Mouse (Mus musculus): ENCODE measurements around the gene Ric8a. TPM values are rescaled to one million over a fixed set of nuclear protein-coding genes. Genes with fewer than 3 reads are reported as not detected.
A peak's percentile ranks its signal among the peaks of the same experiment; 100 is the strongest.

The Ric8a gene
- polyA plus RNA-seq (2012; rRNA removed), result 112 and 138 TPM in 2 replicates

- peak; percentile 92 for DNase-seq
- peak; percentile 89 for TF ChIP-seq POLR2A (IDR thresholded peaks at IDR 0.05; ENCODE audit: borderline replicate concordance, extremely low read depth, low read depth, low read length)
- TF ChIP-seq CTCF (IDR thresholded peaks at IDR 0.05; ENCODE audit: insufficient read depth, low read length), result no peak
- Histone ChIP-seq H3K4me1 (ENCODE audit: control insufficient read depth, insufficient read depth, low read length) (peaks cover 14% of the 10 kb centered on the region), H3K4me3 (replicated peaks; ENCODE audit: extremely low read depth, low read depth, low read length) (peak within 1 kb of the TSS; percentile 94)
- WGBS, result under 1% methylated on average over 50 of the region's 50 CpGs
Observed at GRCm38 (mm10) chr7:140856785-140857549, at the start of gene Ric8a. Ric8a (plus strand) TSS chr7:140856957.

- no peak overlapping the region for H3K4me3 ChIP-seq (replicated peaks; ENCODE audit: extremely low read depth, low read depth, low read length)
- TF ChIP-seq POLR2A (IDR thresholded peaks at IDR 0.05; ENCODE audit: borderline replicate concordance, extremely low read depth, low read depth, low read length) (no peak), CTCF (IDR thresholded peaks at IDR 0.05; ENCODE audit: insufficient read depth, low read length) (0 out of 2 replicates have a peak, but pooled peaks have one; percentile 5)
- DNase-seq, result no peak
- no peaks in the 10 kb centered on the region for H3K4me1 ChIP-seq (ENCODE audit: control insufficient read depth, insufficient read depth, low read length)
- WGBS, result 84% methylated on average over 6 of the region's 6 CpGs
Observed at GRCm38 (mm10) chr7:140810496-140810895, 46.3 kb upstream of the Ric8a start.

GRCm38 (mm10) chr7:140811714-140812113 is 45.0 kb upstream of the Ric8a start:
- TF ChIP-seq POLR2A (IDR thresholded peaks at IDR 0.05; ENCODE audit: borderline replicate concordance, extremely low read depth, low read depth, low read length) (no peak), CTCF (IDR thresholded peaks at IDR 0.05; ENCODE audit: insufficient read depth, low read length) (no peak)
- Histone ChIP-seq H3K4me1 (ENCODE audit: control insufficient read depth, insufficient read depth, low read length) (no peaks in the 10 kb centered on the region), H3K4me3 (replicated peaks; ENCODE audit: extremely low read depth, low read depth, low read length) (no peak overlapping the region)
- WGBS, result 77% methylated on average over 13 of the region's 13 CpGs
- no peak for DNase-seq

GRCm38 (mm10) chr7:140812850-140813249 is 43.9 kb upstream of the Ric8a start:
- no peak for DNase-seq
- TF ChIP-seq POLR2A (IDR thresholded peaks at IDR 0.05; ENCODE audit: borderline replicate concordance, extremely low read depth, low read depth, low read length) (no peak), CTCF (IDR thresholded peaks at IDR 0.05; ENCODE audit: insufficient read depth, low read length) (no peak)
- H3K4me1 ChIP-seq (ENCODE audit: control insufficient read depth, insufficient read depth, low read length), result no peaks in the 10 kb centered on the region
- H3K4me3 ChIP-seq (replicated peaks; ENCODE audit: extremely low read depth, low read depth, low read length), result no peak overlapping the region
- WGBS, result 77% methylated on average over 12 of the region's 12 CpGs

GRCm38 (mm10) chr7:140820173-140820572 is 36.6 kb upstream of the Ric8a start:
- Histone ChIP-seq H3K4me1 (ENCODE audit: control insufficient read depth, insufficient read depth, low read length) (no peaks in the 10 kb centered on the region), H3K4me3 (replicated peaks; ENCODE audit: extremely low read depth, low read depth, low read length) (no peak overlapping the region)
- TF ChIP-seq CTCF (IDR thresholded peaks at IDR 0.05; ENCODE audit: insufficient read depth, low read length) (no peak), POLR2A (IDR thresholded peaks at IDR 0.05; ENCODE audit: borderline replicate concordance, extremely low read depth, low read depth, low read length) (no peak)
- no peak for DNase-seq
- WGBS, result 46% methylated on average over 4 of the region's 4 CpGs

- H3K4me3 ChIP-seq (replicated peaks; ENCODE audit: extremely low read depth, low read depth, low read length), result no peak overlapping the region
- 56% methylated on average over 5 of the region's 5 CpGs for WGBS
- no peak for TF ChIP-seq POLR2A (IDR thresholded peaks at IDR 0.05; ENCODE audit: borderline replicate concordance, extremely low read depth, low read depth, low read length)
- TF ChIP-seq CTCF (IDR thresholded peaks at IDR 0.05; ENCODE audit: insufficient read depth, low read length), result no peak
- no peak for DNase-seq
- no peaks in the 10 kb centered on the region for H3K4me1 ChIP-seq (ENCODE audit: control insufficient read depth, insufficient read depth, low read length)
Observed at GRCm38 (mm10) chr7:140821305-140821652, 35.5 kb upstream of the Ric8a start.

- 3% methylated on average over 21 of the region's 21 CpGs for WGBS
- TF ChIP-seq CTCF (IDR thresholded peaks at IDR 0.05; ENCODE audit: insufficient read depth, low read length) (no peak), POLR2A (IDR thresholded peaks at IDR 0.05; ENCODE audit: borderline replicate concordance, extremely low read depth, low read depth, low read length) (no peak)
- peak within 1 kb of the TSS; percentile 33 for H3K4me3 ChIP-seq (replicated peaks; ENCODE audit: extremely low read depth, low read depth, low read length)
- H3K4me1 ChIP-seq (ENCODE audit: control insufficient read depth, insufficient read depth, low read length), result no peaks in the 10 kb centered on the region
- DNase-seq, result no peak
Observed at GRCm38 (mm10) chr7:140821653-140822329, 35.0 kb upstream of the Ric8a start, which contains the start of gene Zfp941. Zfp941 (minus strand) TSS chr7:140822178.

- no peaks in the 10 kb centered on the region for H3K4me1 ChIP-seq (ENCODE audit: control insufficient read depth, insufficient read depth, low read length)
- no peak for DNase-seq
- WGBS, result 84% methylated on average over 4 of the region's 4 CpGs
- no peak overlapping the region for H3K4me3 ChIP-seq (replicated peaks; ENCODE audit: extremely low read depth, low read depth, low read length)
- TF ChIP-seq CTCF (IDR thresholded peaks at IDR 0.05; ENCODE audit: insufficient read depth, low read length) (no peak), POLR2A (IDR thresholded peaks at IDR 0.05; ENCODE audit: borderline replicate concordance, extremely low read depth, low read depth, low read length) (no peak)
Observed at GRCm38 (mm10) chr7:140822731-140823130, 34.0 kb upstream of the Ric8a start.

GRCm38 (mm10) chr7:140828171-140828881 is 28.4 kb upstream of the Ric8a start:
- DNase-seq, result no peak
- peak overlapping the region; percentile 13 for H3K4me3 ChIP-seq (replicated peaks; ENCODE audit: extremely low read depth, low read depth, low read length)
- 17% methylated on average over 8 of the region's 8 CpGs for WGBS
- TF ChIP-seq CTCF (IDR thresholded peaks at IDR 0.05; ENCODE audit: insufficient read depth, low read length), result no peak
- TF ChIP-seq POLR2A (IDR thresholded peaks at IDR 0.05; ENCODE audit: borderline replicate concordance, extremely low read depth, low read depth, low read length), result no peak
- H3K4me1 ChIP-seq (ENCODE audit: control insufficient read depth, insufficient read depth, low read length), result 0 out of 2 replicates have a peak, but pooled peaks cover 2% of the 10 kb centered on the region

All from lung, adult 2 months (tissue).